In the genomic region with DNA sequence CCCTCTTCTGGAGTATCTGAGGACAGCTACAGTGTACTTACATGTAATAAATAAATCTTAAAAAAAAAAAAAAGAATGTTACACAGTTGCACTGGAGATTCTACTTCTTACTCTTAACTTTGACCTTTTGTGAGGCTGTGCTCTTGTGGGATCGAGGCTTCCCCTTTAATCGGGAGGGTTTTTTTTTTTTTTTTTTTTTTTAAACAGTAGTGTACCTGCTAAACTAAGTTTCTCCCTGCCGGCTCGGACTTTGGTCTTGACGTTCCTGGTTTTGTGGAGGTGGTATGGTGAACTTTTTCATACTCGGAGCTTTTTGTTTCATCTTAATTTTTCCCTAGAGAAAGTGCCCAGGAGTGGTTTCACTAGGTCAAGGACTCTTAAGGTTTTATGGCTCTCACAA, we compare ENCODE assay signal across 1 mouse cellular context.
TF ChIP-seq lines count a peak whose summit lies in the region.

No protein-coding gene starts in this region.

TF ChIP-seq in CH12.LX, 34 proteins besides CTCF, POLR2A, EP300 and RAD21:
- TF ChIP-seq ZNF384 (IDR thresholded peaks at IDR 0.05; ENCODE audit: low read depth, low read length) (peak; percentile 45; the same call in 1 of the 2 replicates), ETS1 (conservative IDR thresholded peaks at IDR 0.05; ENCODE audit: low read depth, low read length) (no peak)
